Mouse (Mus musculus) intestine, embryonic 15.5 days (tissue): ENCODE measurements around the gene Slc26a10. TPM values are rescaled to one million over a fixed set of nuclear protein-coding genes. Genes with fewer than 3 reads are reported as not detected.
A peak's percentile ranks its signal among the peaks of the same experiment; 100 is the strongest.
"Not testable (repeated sequence)": the region's sequence is repeated elsewhere in the genome, so short reads cannot be mapped to it uniquely, and the experiment has no call there.

Source experiments
- ATAC-seq: fragments of 200-750 bp; cut with Nextera tagmentation; 2 replicates; pipeline ENCODE4 v1.8.0; 2017; ENCODE audit warnings: moderate TSS enrichment, moderate library complexity
- H3K27ac ChIP-seq: fragments of 300-500 bp; sonication (generic); 2 replicates; pipeline ENCODE4 v1.5.1; 2015; ENCODE audit warnings: mild to moderate bottlenecking, inconsistent platforms
- H3K27me3 ChIP-seq: fragments of 300-500 bp; sonication (generic); replicated peaks from 2 replicates; pipeline ENCODE4 v1.6.1; 2015; ENCODE audit warnings: inconsistent platforms
- H3K36me3 ChIP-seq: fragments of 300-500 bp; sonication (generic); 2 replicates; pipeline ENCODE4 v1.6.1; 2015; ENCODE audit warnings: inconsistent platforms
- H3K4me1 ChIP-seq: fragments of 300-500 bp; sonication (generic); replicated peaks from 2 replicates; pipeline ENCODE4 v1.6.1; 2015; ENCODE audit warnings: inconsistent platforms
- H3K4me2 ChIP-seq: fragments of 300-500 bp; sonication (generic); replicated peaks from 2 replicates; pipeline ENCODE4 v1.6.1; 2015; ENCODE audit warnings: mild to moderate bottlenecking, inconsistent platforms
- H3K4me3 ChIP-seq: fragments of 300-500 bp; sonication (generic); replicated peaks from 2 replicates; pipeline ENCODE4 v1.5.1; 2015; ENCODE audit warnings: inconsistent platforms
- H3K9ac ChIP-seq: fragments of 300-500 bp; sonication (generic); 2 replicates; pipeline ENCODE4 v1.6.1; 2015; ENCODE audit warnings: inconsistent platforms
- H3K9me3 ChIP-seq: fragments of 300-500 bp; sonication (generic); 2 replicates; pipeline ENCODE4 v1.6.1; 2016; ENCODE audit warnings: inconsistent platforms
- WGBS: fragments of 180-500 bp; shearing (Covaris S2); methylation state at CpG from one replicate; pipeline ENCODE4 v1.1.7; 2015; 5-methylcytosine and 5-hydroxymethylcytosine counted together
- polyA plus RNA-seq: library from polyadenylated mRNA; unstranded; fragments of >200 nt; fragmentation: Nextera tagmentation; extraction: Ambion mirVana; gene quantifications from 2 replicates; pipeline ENCODE4 v1.2.1, GENCODE M21; 2015

Slc26a10 gene
- polyA plus RNA-seq, 1 experiment from 2014 or later, result 0.98 TPM

DNA sequence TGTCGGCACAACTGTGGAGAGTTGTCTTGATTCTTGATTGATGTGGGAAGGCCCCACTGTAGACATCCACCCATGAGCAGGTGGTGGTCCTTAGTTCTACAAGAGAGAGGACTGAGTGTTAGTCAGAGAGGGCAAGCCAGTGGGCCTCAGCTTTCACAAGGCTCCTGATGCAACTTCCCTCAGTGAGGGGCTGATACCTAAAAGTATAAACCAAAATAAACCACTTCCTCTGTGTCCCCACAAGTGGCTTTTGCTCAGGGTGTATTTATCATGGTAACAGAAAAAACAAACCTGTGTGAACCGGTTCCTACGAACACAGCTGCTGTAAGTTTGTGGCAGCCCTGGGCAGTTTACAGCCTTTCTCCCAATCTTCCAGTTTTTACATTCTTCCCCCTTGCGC lies 43.9 kb downstream of the Slc26a10 start:
- Histone ChIP-seq H3K36me3 (no peaks in the 10 kb centered on the region), H3K9ac (no peak overlapping the region), H3K4me3 (no peak overlapping the region), H3K4me1 (peaks cover 18% of the 10 kb centered on the region), H3K9me3 (no peaks in the 10 kb centered on the region), H3K27me3 (no peaks in the 10 kb centered on the region), H3K27ac (peak overlapping the region; percentile 75), H3K4me2 (no peak overlapping the region)
- no peak for ATAC-seq
- WGBS, result 62% methylated on average over 4 of the region's 4 CpGs

GRCm38 (mm10) chr10:127135118-127135836 lies 45.2 kb downstream of the Slc26a10 start:
- H3K4me2 ChIP-seq, result no peak overlapping the region
- H3K4me3 ChIP-seq, result no peak overlapping the region
- H3K9ac ChIP-seq, result no peak overlapping the region
- H3K36me3 ChIP-seq, result no peaks in the 10 kb centered on the region
- WGBS, result 45% methylated on average over 7 of the region's 8 CpGs
- peak; percentile 34 for ATAC-seq
- 0 out of 2 replicates have a peak overlapping the region, but pooled peaks have one; percentile 57 for H3K27ac ChIP-seq
- H3K9me3 ChIP-seq, result no peaks in the 10 kb centered on the region
- H3K4me1 ChIP-seq, result peaks cover 18% of the 10 kb centered on the region
- H3K27me3 ChIP-seq, result no peaks in the 10 kb centered on the region

- H3K9ac ChIP-seq, H3K36me3 ChIP-seq, H3K27me3 ChIP-seq, H3K9me3 ChIP-seq, ATAC-seq, H3K27ac ChIP-seq, H3K4me3 ChIP-seq, H3K4me2 ChIP-seq: not testable (repeated sequence)
- WGBS, result 74% methylated on average over 3 of the region's 3 CpGs
- peaks cover 18% of the 10 kb centered on the region for H3K4me1 ChIP-seq
Observed at GRCm38 (mm10) chr10:127134394-127135035, 45.9 kb downstream of the Slc26a10 start.

DNA sequence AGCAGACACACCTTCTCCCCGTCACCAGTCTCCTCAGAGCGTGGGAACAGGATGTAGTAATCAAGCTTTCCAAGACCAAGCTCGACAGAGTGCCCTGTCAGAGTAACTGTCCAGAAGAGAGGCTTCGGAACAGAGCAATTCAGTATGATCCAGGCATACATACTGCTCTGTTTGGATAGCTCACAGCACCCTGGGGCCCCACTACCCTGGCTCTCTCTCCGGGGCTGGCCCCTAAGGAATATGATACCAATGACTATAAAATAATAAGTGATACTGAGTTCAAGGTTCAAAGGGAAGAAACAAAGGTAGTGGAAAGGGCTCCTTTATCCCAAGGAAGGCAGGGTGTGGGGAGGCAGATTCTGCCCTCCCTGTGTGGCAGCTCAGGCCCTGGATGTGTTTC lies 48.0 kb downstream of the Slc26a10 start:
- ATAC-seq, result peak; percentile 87
- Histone ChIP-seq H3K27ac (peak overlapping the region; percentile 87), H3K9ac (no peak overlapping the region), H3K9me3 (no peaks in the 10 kb centered on the region), H3K36me3 (no peaks in the 10 kb centered on the region), H3K27me3 (no peaks in the 10 kb centered on the region), H3K4me2 (peak overlapping the region; percentile 27), H3K4me1 (peaks cover 15% of the 10 kb centered on the region), H3K4me3 (no peak overlapping the region)
- 43% methylated on average over 5 of the region's 5 CpGs for WGBS

GRCm38 (mm10) chr10:127129431-127129830 lies 51.0 kb downstream of the Slc26a10 start:
- H3K4me1 ChIP-seq, result peaks cover 10% of the 10 kb centered on the region; the same call in 1 of the 2 replicates
- H3K9me3 ChIP-seq, result no peaks in the 10 kb centered on the region
- 62% methylated on average over 4 of the region's 4 CpGs for WGBS
- no peaks in the 10 kb centered on the region for H3K36me3 ChIP-seq
- no peak overlapping the region for H3K4me2 ChIP-seq
- H3K4me3 ChIP-seq, result no peak overlapping the region
- H3K9ac ChIP-seq, result no peak overlapping the region
- no peak overlapping the region for H3K27ac ChIP-seq
- no peaks in the 10 kb centered on the region for H3K27me3 ChIP-seq
- ATAC-seq, result no peak

DNA sequence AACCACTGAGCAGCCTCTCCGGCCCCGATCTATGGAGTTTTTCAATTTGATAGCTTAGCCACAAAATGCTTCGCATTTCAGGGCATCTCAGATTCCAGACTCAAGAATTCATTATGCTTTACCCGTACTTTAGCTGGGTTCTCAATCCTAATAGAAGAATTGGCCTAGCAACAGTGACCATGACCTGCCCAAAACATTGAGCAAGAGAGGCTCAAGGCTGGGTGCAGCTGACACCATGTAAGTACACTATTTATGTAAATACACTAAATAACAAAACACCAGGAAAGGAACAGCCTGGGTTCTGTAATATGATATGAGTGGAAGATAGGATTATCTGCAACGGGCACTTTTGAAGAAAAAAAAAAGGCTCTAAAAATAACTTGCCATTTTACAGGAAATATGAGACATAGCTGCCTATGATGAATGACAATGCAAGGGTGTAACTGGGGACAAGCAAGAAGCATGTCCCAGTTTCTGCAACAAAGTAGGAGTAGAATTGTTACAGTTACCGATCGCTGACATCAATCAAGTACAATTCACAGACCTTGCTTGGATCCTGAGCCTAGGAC lies 52.6 kb downstream of the Slc26a10 start:
- 74% methylated on average over 7 of the region's 7 CpGs for WGBS
- H3K9me3 ChIP-seq, result no peaks in the 10 kb centered on the region
- H3K36me3 ChIP-seq, result no peaks in the 10 kb centered on the region
- no peaks in the 10 kb centered on the region for H3K27me3 ChIP-seq
- H3K4me3 ChIP-seq, result no peak overlapping the region
- no peak overlapping the region for H3K4me2 ChIP-seq
- no peak overlapping the region for H3K27ac ChIP-seq
- H3K4me1 ChIP-seq, result peaks cover 9% of the 10 kb centered on the region; the same call in 1 of the 2 replicates
- no peak overlapping the region for H3K9ac ChIP-seq
- ATAC-seq, result no peak

DNA sequence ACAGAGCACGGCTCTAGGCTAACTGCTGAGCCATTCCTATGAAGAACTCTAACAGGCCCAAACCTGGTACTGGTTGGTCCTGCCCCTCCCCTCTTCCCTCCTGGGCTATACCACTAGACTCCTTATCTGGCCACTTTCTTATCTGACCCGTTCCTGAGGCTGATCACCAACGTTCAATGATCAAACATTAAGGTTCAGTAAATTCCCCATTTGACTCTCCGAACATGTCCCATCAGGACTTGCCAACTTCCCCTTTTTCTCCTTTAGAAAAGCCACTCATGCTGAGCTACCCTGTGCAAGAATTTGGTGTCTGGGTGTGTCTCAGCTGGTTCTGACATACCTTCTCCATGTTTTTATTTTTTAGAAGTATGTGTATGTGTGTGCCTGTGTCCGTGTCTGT lies 53.9 kb downstream of the Slc26a10 start:
- H3K4me1 ChIP-seq, result 0 out of 2 replicates have a peak, but pooled peaks cover 7% of the 10 kb centered on the region
- no peak for ATAC-seq
- WGBS, result 76% methylated on average over 5 of the region's 5 CpGs

DNA sequence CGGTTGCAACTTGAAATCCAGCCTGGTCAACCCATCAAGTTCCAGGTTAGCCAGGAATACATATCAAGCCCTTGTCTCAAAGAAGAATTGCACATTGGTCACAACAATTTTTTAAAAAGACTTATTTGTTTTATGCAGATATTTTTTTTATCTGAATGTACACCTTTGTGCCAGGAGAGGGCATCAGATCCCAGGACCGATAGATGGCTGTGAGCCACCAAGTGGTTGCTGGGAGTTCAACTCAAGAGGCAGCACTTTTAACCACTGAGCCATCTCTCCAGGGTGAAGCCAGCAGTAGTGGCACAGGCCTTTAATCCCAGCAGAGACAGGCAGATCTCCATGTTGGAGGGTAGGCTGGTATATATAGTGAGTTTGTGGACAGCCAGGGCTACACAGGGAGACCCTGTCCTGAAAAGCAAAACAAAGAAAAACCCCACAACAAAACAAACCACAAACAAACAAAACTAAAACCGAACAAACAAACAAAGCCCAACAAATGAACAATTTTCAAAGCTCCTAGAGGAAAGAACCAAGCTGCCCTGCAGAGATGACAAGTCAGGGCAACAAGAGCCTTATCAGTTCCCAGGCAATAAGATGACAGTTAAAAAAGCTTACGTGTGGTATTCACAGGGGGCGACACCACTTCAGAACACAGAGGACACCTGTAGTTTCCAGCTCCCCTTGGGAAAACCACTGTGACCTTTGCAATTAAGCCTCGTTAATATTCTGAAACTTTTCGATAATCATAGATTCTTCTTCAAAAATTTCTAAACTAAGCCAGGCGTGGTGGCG lies 55.0 kb downstream of the Slc26a10 start:
- H3K27ac ChIP-seq, result no peak overlapping the region
- no peaks in the 10 kb centered on the region for H3K27me3 ChIP-seq
- WGBS, result 71% methylated on average over 9 of the region's 9 CpGs
- 0 out of 2 replicates have a peak, but pooled peaks cover 7% of the 10 kb centered on the region for H3K4me1 ChIP-seq
- no peak overlapping the region for H3K4me2 ChIP-seq
- H3K4me3 ChIP-seq, result no peak overlapping the region
- H3K9me3 ChIP-seq, result no peaks in the 10 kb centered on the region
- H3K9ac ChIP-seq, result no peak overlapping the region
- no peak for ATAC-seq
- no peaks in the 10 kb centered on the region for H3K36me3 ChIP-seq

More for the DNA sequence above, 53.9 kb downstream of the Slc26a10 start:
- no peak overlapping the region for H3K4me2 ChIP-seq
- no peak overlapping the region for H3K9ac ChIP-seq
- no peaks in the 10 kb centered on the region for H3K27me3 ChIP-seq
- no peak overlapping the region for H3K4me3 ChIP-seq
- H3K9me3 ChIP-seq, result no peaks in the 10 kb centered on the region
- no peaks in the 10 kb centered on the region for H3K36me3 ChIP-seq
- no peak overlapping the region for H3K27ac ChIP-seq

GRCm38 (mm10) chr10:127123436-127123805 lies 57.0 kb downstream of the Slc26a10 start:
- H3K4me1 ChIP-seq, result 0 out of 2 replicates have a peak, but pooled peaks cover 12% of the 10 kb centered on the region
- 0 out of 2 replicates have a peak overlapping the region, but pooled peaks have one; percentile 28 for H3K27ac ChIP-seq
- no peaks in the 10 kb centered on the region for H3K9me3 ChIP-seq
- 12% methylated on average over 4 of the region's 4 CpGs for WGBS
- H3K36me3 ChIP-seq, result peaks cover 7% of the 10 kb centered on the region; the same call in 1 of the 2 replicates
- H3K27me3 ChIP-seq, result no peaks in the 10 kb centered on the region
- no peak for ATAC-seq
- H3K9ac ChIP-seq, result no peak overlapping the region
- 0 out of 2 replicates have a peak overlapping the region, but pooled peaks have one; percentile 6 for H3K4me3 ChIP-seq
- peak overlapping the region; percentile 50 for H3K4me2 ChIP-seq

DNA sequence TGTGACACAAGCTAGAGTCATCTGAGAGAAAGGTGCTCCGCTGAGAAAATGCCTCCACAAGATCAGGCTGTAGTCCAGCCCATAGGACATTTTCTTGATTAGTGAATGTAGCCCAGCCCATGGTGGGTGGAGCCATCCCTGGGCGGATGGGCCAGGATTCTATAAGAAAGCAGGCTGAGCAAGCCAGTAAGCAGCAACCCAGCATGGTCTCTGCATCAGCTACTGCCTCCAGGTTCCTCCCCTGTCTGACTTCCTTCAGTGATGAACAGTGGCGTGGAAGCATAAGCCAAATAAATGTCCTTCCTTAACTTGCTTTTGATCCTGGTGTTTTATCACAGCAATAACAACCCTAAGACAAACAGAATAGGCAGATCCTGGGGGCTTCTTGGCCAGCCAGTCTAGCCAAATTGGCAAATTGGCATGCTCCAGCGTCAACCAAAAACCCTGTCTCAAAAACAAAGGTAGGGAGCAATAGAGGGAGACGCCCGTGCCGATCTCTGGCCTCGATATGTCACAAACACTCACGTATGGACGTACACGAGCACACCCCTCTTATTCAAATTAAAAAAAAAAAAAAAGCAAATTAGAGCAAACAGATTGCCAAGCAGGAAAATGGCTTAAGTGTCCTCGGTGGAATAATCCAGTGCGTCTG lies 57.5 kb downstream of the Slc26a10 start:
- Histone ChIP-seq H3K4me3 (0 out of 2 replicates have a peak overlapping the region, but pooled peaks have one; percentile 6), H3K27me3 (no peaks in the 10 kb centered on the region), H3K4me2 (peak overlapping the region; percentile 50), H3K9ac (no peak overlapping the region), H3K4me1 (0 out of 2 replicates have a peak, but pooled peaks cover 12% of the 10 kb centered on the region), H3K9me3 (no peaks in the 10 kb centered on the region), H3K27ac (0 out of 2 replicates have a peak overlapping the region, but pooled peaks have one; percentile 28), H3K36me3 (peaks cover 8% of the 10 kb centered on the region; the same call in 1 of the 2 replicates)
- WGBS, result 16% methylated on average over 13 of the region's 13 CpGs
- ATAC-seq, result peak; percentile 40

GRCm38 (mm10) chr10:127122018-127122417 lies 58.4 kb downstream of the Slc26a10 start:
- H3K4me1 ChIP-seq, result 0 out of 2 replicates have a peak, but pooled peaks cover 12% of the 10 kb centered on the region
- no peak for ATAC-seq
- H3K36me3 ChIP-seq, result peaks cover 12% of the 10 kb centered on the region
- no peak overlapping the region for H3K4me2 ChIP-seq
- H3K4me3 ChIP-seq, result no peak overlapping the region
- no peaks in the 10 kb centered on the region for H3K27me3 ChIP-seq
- H3K27ac ChIP-seq, result no peak overlapping the region
- H3K9ac ChIP-seq, result no peak overlapping the region
- 91% methylated on average over 3 of the region's 3 CpGs for WGBS
- H3K9me3 ChIP-seq, result no peaks in the 10 kb centered on the region
